Mouse (Mus musculus) lung, postnatal 0 days (tissue): Measurements from ENCODE around the gene Hs6st3. TPM values are rescaled to one million over a fixed set of nuclear protein-coding genes. Genes with fewer than 3 reads are reported as not detected.
A peak's percentile ranks its signal among the peaks of the same experiment; 100 is the strongest.

Experiments used
- ATAC-seq: fragments of 200-750 bp; cut with Nextera tagmentation; 2 replicates; pipeline ENCODE4 v1.8.0; 2017; ENCODE audit warnings: moderate library complexity
- DNase-seq: peaks from one replicate; pipeline ENCODE4 v3.0.0-alpha.2; 2016; ENCODE audit warnings: low spot score
- H3K27ac ChIP-seq: fragments of 300-500 bp; sonication (generic); 2 replicates; pipeline ENCODE4 v1.5.1; 2014; ENCODE audit warnings: antibody characterized with exemption, mild to moderate bottlenecking, low read length, mixed read lengths
- H3K27me3 ChIP-seq: fragments of 300-500 bp; sonication (generic); replicated peaks from 2 replicates; pipeline ENCODE4 v1.6.1; 2014; ENCODE audit warnings: low read length, mixed read lengths; ENCODE audit not compliant: insufficient read depth
- H3K36me3 ChIP-seq: fragments of 300-500 bp; sonication (generic); 2 replicates; pipeline ENCODE4 v1.6.1; 2014; ENCODE audit warnings: low read length, mixed read lengths; ENCODE audit not compliant: insufficient read depth
- H3K4me1 ChIP-seq: fragments of 300-500 bp; sonication (generic); 2 replicates; pipeline ENCODE4 v1.6.1; 2014; ENCODE audit warnings: antibody characterized with exemption, low read depth, low read length, mixed read lengths; ENCODE audit not compliant: insufficient read depth
- H3K4me2 ChIP-seq: fragments of 300-500 bp; sonication (generic); replicated peaks from 2 replicates; pipeline ENCODE4 v1.6.1; 2014; ENCODE audit warnings: low read depth, mild to moderate bottlenecking, low read length, moderate library complexity, mixed read lengths
- H3K4me3 ChIP-seq: fragments of 300-500 bp; sonication (generic); 2 replicates; pipeline ENCODE4 v1.5.1; 2014; ENCODE audit warnings: low read depth, low read length
- H3K9ac ChIP-seq: fragments of 300-500 bp; sonication (generic); replicated peaks from 2 replicates; pipeline ENCODE4 v1.6.1; 2014; ENCODE audit warnings: low read depth, mild to moderate bottlenecking
- H3K9me3 ChIP-seq: fragments of 300-500 bp; sonication (generic); 2 replicates; pipeline ENCODE4 v1.6.1; 2016; ENCODE audit warnings: low read length, mixed read lengths
- CTCF ChIP-seq: IDR thresholded peaks from 2 replicates; pipeline ENCODE4 v1.5.1; 2016; ENCODE audit warnings: antibody characterized with exemption, mild to moderate bottlenecking
- EP300 ChIP-seq: IDR thresholded peaks from 2 replicates; pipeline ENCODE4 v1.6.1; 2016; ENCODE audit warnings: antibody characterized with exemption, mild to moderate bottlenecking, control low read depth
- WGBS: fragments of 180-500 bp; shearing (Covaris S2); extraction: QIAGEN DNeasy Blood & Tissue Kit; methylation state at CpG from one replicate; pipeline ENCODE4 v1.1.7; 2014; 5-methylcytosine and 5-hydroxymethylcytosine counted together
- polyA plus RNA-seq: library from polyadenylated mRNA; unstranded; fragments of >200 nt; fragmentation: Nextera tagmentation; extraction: Ambion mirVana; gene quantifications from 2 replicates; pipeline ENCODE4 v1.2.1, GENCODE M21; 2015

Hs6st3 gene
- polyA plus RNA-seq, 1 experiment from 2014 or later = 0.66 TPM

- H3K4me3 ChIP-seq = no peak overlapping the region
- TF ChIP-seq CTCF = no peak
- no peak for TF ChIP-seq EP300
- H3K9ac ChIP-seq = no peak overlapping the region
- no peaks in the 10 kb centered on the region for H3K9me3 ChIP-seq
- no peak overlapping the region for H3K4me2 ChIP-seq
- H3K27ac ChIP-seq = no peak overlapping the region
- 45% methylated on average over 9 of the region's 9 CpGs for WGBS
- DNase-seq = peak; percentile 48
- no peaks in the 10 kb centered on the region for H3K36me3 ChIP-seq
- no peaks in the 10 kb centered on the region for H3K4me1 ChIP-seq
- H3K27me3 ChIP-seq = no peaks in the 10 kb centered on the region
- peak; percentile 50 for ATAC-seq
Observed at GRCm38 (mm10) chr14:119832940-119833339, 694.8 kb downstream of the Hs6st3 start.

GRCm38 (mm10) chr14:119834008-119834700 is 696.0 kb downstream of the Hs6st3 start:
- 31% methylated on average over 8 of the region's 8 CpGs for WGBS

GRCm38 (mm10) chr14:119836051-119836450 is 697.9 kb downstream of the Hs6st3 start:
- Histone ChIP-seq H3K27ac (no peak overlapping the region), H3K27me3 (no peaks in the 10 kb centered on the region), H3K4me3 (no peak overlapping the region), H3K4me1 (no peaks in the 10 kb centered on the region), H3K36me3 (no peaks in the 10 kb centered on the region), H3K4me2 (no peak overlapping the region), H3K9me3 (no peaks in the 10 kb centered on the region), H3K9ac (no peak overlapping the region)
- ATAC-seq = no peak
- DNase-seq = no peak
- 87% methylated on average over 3 of the region's 3 CpGs for WGBS
- no peak for TF ChIP-seq CTCF
- TF ChIP-seq EP300 = no peak

More at GRCm38 (mm10) chr14:119834008-119834700, 696.0 kb downstream of the Hs6st3 start:
- Histone ChIP-seq H3K27ac (no peak overlapping the region), H3K4me3 (no peak overlapping the region), H3K27me3 (no peaks in the 10 kb centered on the region), H3K4me1 (no peaks in the 10 kb centered on the region), H3K36me3 (no peaks in the 10 kb centered on the region), H3K4me2 (no peak overlapping the region), H3K9me3 (no peaks in the 10 kb centered on the region), H3K9ac (no peak overlapping the region)
- DNase-seq = peak; percentile 86
- TF ChIP-seq EP300 (no peak; the same call in 1 of the 2 replicates), CTCF (no peak)
- peak; percentile 87 for ATAC-seq

GRCm38 (mm10) chr14:119847540-119847939 is 709.4 kb downstream of the Hs6st3 start:
- Histone ChIP-seq H3K36me3 (no peaks in the 10 kb centered on the region), H3K9ac (no peak overlapping the region), H3K4me3 (no peak overlapping the region), H3K27ac (no peak overlapping the region), H3K9me3 (no peaks in the 10 kb centered on the region), H3K27me3 (no peaks in the 10 kb centered on the region), H3K4me2 (no peak overlapping the region), H3K4me1 (no peaks in the 10 kb centered on the region)
- WGBS = 49% methylated on average over 12 of the region's 12 CpGs
- ATAC-seq (peak; percentile 47; the same call in 1 of the 2 replicates), DNase-seq (no peak)
- TF ChIP-seq EP300 = no peak
- no peak for TF ChIP-seq CTCF

- no peak for TF ChIP-seq CTCF
- TF ChIP-seq EP300 = no peak
- DNase-seq (no peak), ATAC-seq (no peak)
- Histone ChIP-seq H3K9me3 (no peaks in the 10 kb centered on the region), H3K27ac (no peak overlapping the region), H3K27me3 (no peaks in the 10 kb centered on the region), H3K36me3 (no peaks in the 10 kb centered on the region), H3K4me1 (no peaks in the 10 kb centered on the region), H3K4me3 (no peak overlapping the region), H3K4me2 (no peak overlapping the region), H3K9ac (no peak overlapping the region)
- 57% methylated on average over 4 of the region's 4 CpGs for WGBS
Observed at GRCm38 (mm10) chr14:119848759-119849298, 710.7 kb downstream of the Hs6st3 start.

GRCm38 (mm10) chr14:119849338-119849737 is 711.2 kb downstream of the Hs6st3 start:
- H3K4me1 ChIP-seq = no peaks in the 10 kb centered on the region
- H3K4me3 ChIP-seq = no peak overlapping the region
- H3K27ac ChIP-seq = no peak overlapping the region
- TF ChIP-seq EP300 (no peak), CTCF (no peak)
- H3K9ac ChIP-seq = no peak overlapping the region
- no peak for DNase-seq
- WGBS = 61% methylated on average over 7 of the region's 7 CpGs
- no peak for ATAC-seq
- H3K36me3 ChIP-seq = no peaks in the 10 kb centered on the region
- no peak overlapping the region for H3K4me2 ChIP-seq
- no peaks in the 10 kb centered on the region for H3K9me3 ChIP-seq
- no peaks in the 10 kb centered on the region for H3K27me3 ChIP-seq
